Mouse (Mus musculus) MEL (cell line): ENCODE measurements around the gene Wasf2. TPM values are rescaled to one million over a fixed set of nuclear protein-coding genes. Genes with fewer than 3 reads are reported as not detected.

Experiments
- DNase-seq: peaks from one replicate; pipeline ENCODE4 v3.0.0; 2011; ENCODE audit warnings: low read depth, low spot score
- H3K27ac ChIP-seq: 2 replicates; pipeline ENCODE4 v1.5.1; 2012; ENCODE audit warnings: low read depth, mild to moderate bottlenecking, control low read depth, low read length, moderate library complexity; ENCODE audit not compliant: control insufficient read depth
- H3K27me3 ChIP-seq, 2 experiments: fragments of 150-350 bp in 1 of 2; sonication (generic) in 1 of 2; 2 replicates each; pipeline ENCODE4 v1.6.1; 2012; ENCODE audit warnings: low read length in 2 of 2, mild to moderate bottlenecking in 2 of 2, improper control_type of control experiment in 1 of 2, moderate library complexity in 1 of 2; ENCODE audit not compliant: insufficient read depth in 2 of 2, control insufficient read depth in 1 of 2
- H3K36me3 ChIP-seq, 2 experiments: 2 replicates each; pipeline ENCODE4 v1.6.1; 2012 to 2014; ENCODE audit warnings: low read length in 2 of 2, improper control_type of control experiment in 1 of 2, inconsistent platforms in 1 of 2, mild to moderate bottlenecking in 1 of 2; ENCODE audit not compliant: insufficient read depth in 2 of 2, control insufficient read depth in 1 of 2
- H3K4me1 ChIP-seq, 2 experiments: fragments of 150-350 bp in 1 of 2; sonication (generic) in 1 of 2; 2 replicates each; pipeline ENCODE4 v1.6.1; 2012; ENCODE audit warnings: low read length in 2 of 2, improper control_type of control experiment in 1 of 2, mild to moderate bottlenecking in 1 of 2; ENCODE audit not compliant: insufficient read depth in 2 of 2, control insufficient read depth in 1 of 2
- H3K4me3 ChIP-seq, 2 experiments: fragments of 150-350 bp in 1 of 2; sonication (generic) in 1 of 2; 2 replicates each; pipeline ENCODE4 v1.5.1; 2012; ENCODE audit warnings: low read depth in 2 of 2, low read length in 2 of 2, mild to moderate bottlenecking in 2 of 2, moderate library complexity in 2 of 2, control low read depth in 1 of 2, improper control_type of control experiment in 1 of 2; ENCODE audit not compliant: control insufficient read depth in 1 of 2, insufficient read depth in 1 of 2
- H3K79me2 ChIP-seq: 2 replicates; pipeline ENCODE4 v1.6.1; 2012; ENCODE audit warnings: mild to moderate bottlenecking, low read length, moderate library complexity; ENCODE audit not compliant: control insufficient read depth, poor library complexity, insufficient read depth
- H3K9ac ChIP-seq: 2 replicates; pipeline ENCODE4 v1.6.1; 2012; ENCODE audit warnings: low read depth, mild to moderate bottlenecking, control low read depth, low read length, moderate library complexity; ENCODE audit not compliant: control insufficient read depth, poor library complexity, severe bottlenecking
- H3K9me3 ChIP-seq: fragments of 150-350 bp; sonication (generic); replicated peaks from 2 replicates; pipeline ENCODE4 v1.6.1; 2012; ENCODE audit warnings: mild to moderate bottlenecking, low read length, improper control_type of control experiment, moderate library complexity; ENCODE audit not compliant: insufficient read depth
- BHLHE40 ChIP-seq: IDR thresholded peaks from 2 replicates; pipeline ENCODE4 v1.6.1; 2012; ENCODE audit warnings: low read depth, mild to moderate bottlenecking, inconsistent platforms, low read length, improper control_type of control experiment, borderline replicate concordance
- CHD1 ChIP-seq: IDR thresholded peaks from 2 replicates; pipeline ENCODE4 v1.6.1; 2012; ENCODE audit warnings: low read depth, mild to moderate bottlenecking, inconsistent platforms, low read length, improper control_type of control experiment
- CTCF ChIP-seq, 3 experiments: IDR thresholded peaks in 2 of 3; conservative IDR thresholded peaks in 1 of 3; 2 replicates each; pipeline ENCODE4 v1.5.1; 2011 to 2012; ENCODE audit warnings: low read length in 3 of 3, low read depth in 2 of 3, mild to moderate bottlenecking in 2 of 3, improper control_type of control experiment in 1 of 3, inconsistent platforms in 1 of 3, mixed read lengths in 1 of 3, moderate library complexity in 1 of 3; ENCODE audit not compliant: control insufficient read depth in 1 of 3, insufficient read depth in 1 of 3, poor library complexity in 1 of 3, severe bottlenecking in 1 of 3
- E2F4 ChIP-seq: IDR thresholded peaks from 2 replicates; pipeline ENCODE4 v1.6.1; 2011; ENCODE audit warnings: low read depth, low read length, improper control_type of control experiment, borderline replicate concordance
- ELF1 ChIP-seq: IDR thresholded peaks from 2 replicates; pipeline ENCODE4 v1.6.1; 2014; ENCODE audit warnings: low read depth, mild to moderate bottlenecking, inconsistent platforms, low read length, improper control_type of control experiment, moderate library complexity
- EP300 ChIP-seq, 2 experiments: IDR thresholded peaks; 2 replicates each; pipeline ENCODE4 v1.6.1; 2011; ENCODE audit warnings: improper control_type of control experiment in 2 of 2, low read length in 2 of 2, low read depth in 1 of 2, mild to moderate bottlenecking in 1 of 2
- ETS1 ChIP-seq: IDR thresholded peaks from 2 replicates; pipeline ENCODE4 v1.6.1; 2012; ENCODE audit warnings: low read depth, mild to moderate bottlenecking, inconsistent platforms, low read length, improper control_type of control experiment, moderate library complexity
- GABPA ChIP-seq: IDR thresholded peaks from 2 replicates; pipeline ENCODE4 v1.6.1; 2012; ENCODE audit warnings: low read depth, mild to moderate bottlenecking, inconsistent platforms, low read length, improper control_type of control experiment, moderate library complexity
- JUND ChIP-seq: IDR thresholded peaks from 2 replicates; pipeline ENCODE4 v1.6.1; 2011; ENCODE audit warnings: low read depth, mild to moderate bottlenecking, improper control_type of control experiment, low read length
- KAT2A ChIP-seq: conservative IDR thresholded peaks from 2 replicates; pipeline ENCODE4 v1.6.1; 2012; ENCODE audit warnings: low read depth, low read length, improper control_type of control experiment, inconsistent platforms
- MAFK ChIP-seq: IDR thresholded peaks from 2 replicates; pipeline ENCODE4 v1.6.1; 2011; ENCODE audit warnings: low read depth, mild to moderate bottlenecking, low read length, improper control_type of control experiment, borderline replicate concordance
- MAX ChIP-seq: IDR thresholded peaks from 2 replicates; pipeline ENCODE4 v1.6.1; 2011; ENCODE audit warnings: low read length, improper control_type of control experiment
- MAZ ChIP-seq: IDR thresholded peaks from 2 replicates; pipeline ENCODE4 v1.6.1; 2012; ENCODE audit warnings: low read depth, mild to moderate bottlenecking, inconsistent platforms, low read length, improper control_type of control experiment
- MEF2A ChIP-seq: IDR thresholded peaks from 2 replicates; pipeline ENCODE4 v1.6.1; 2014; ENCODE audit warnings: low read depth, mild to moderate bottlenecking, inconsistent platforms, low read length, improper control_type of control experiment; ENCODE audit not compliant: poor library complexity, insufficient replicate concordance, severe bottlenecking; ENCODE audit errors: extremely low read depth
- MXI1 ChIP-seq: IDR thresholded peaks from 2 replicates; pipeline ENCODE4 v1.6.1; 2011; ENCODE audit warnings: mild to moderate bottlenecking, low read depth, low read length, improper control_type of control experiment
- MYC ChIP-seq: IDR thresholded peaks from 2 replicates; pipeline ENCODE4 v1.6.1; 2011; ENCODE audit warnings: low read depth, mild to moderate bottlenecking, low read length, improper control_type of control experiment, moderate library complexity
- NELFE ChIP-seq: IDR thresholded peaks from 2 replicates; pipeline ENCODE4 v1.6.1; 2011; ENCODE audit warnings: low read depth, low read length, improper control_type of control experiment
- POLR2AphosphoS5 ChIP-seq: IDR thresholded peaks from 2 replicates; pipeline ENCODE4 v1.6.1; 2012; ENCODE audit warnings: low read depth, borderline replicate concordance, mild to moderate bottlenecking, inconsistent platforms, low read length, moderate library complexity, mixed read lengths
- RAD21 ChIP-seq: IDR thresholded peaks from 2 replicates; pipeline ENCODE4 v1.6.1; 2011; ENCODE audit warnings: mild to moderate bottlenecking, low read depth, low read length, improper control_type of control experiment
- RCOR1 ChIP-seq: IDR thresholded peaks from 2 replicates; pipeline ENCODE4 v1.6.1; 2012; ENCODE audit warnings: low read depth, mild to moderate bottlenecking, inconsistent platforms, low read length, improper control_type of control experiment
- SIN3A ChIP-seq: IDR thresholded peaks from 2 replicates; pipeline ENCODE4 v1.6.1; 2012; ENCODE audit warnings: low read length, improper control_type of control experiment, inconsistent platforms
- TAL1 ChIP-seq: IDR thresholded peaks from 2 replicates; pipeline ENCODE4 v1.6.1; 2012; ENCODE audit warnings: mild to moderate bottlenecking, inconsistent platforms, low read length, moderate library complexity, mixed read lengths
- TBP ChIP-seq: IDR thresholded peaks from 2 replicates; pipeline ENCODE4 v1.8.0; 2011; ENCODE audit warnings: low read depth, low read length, improper control_type of control experiment
- TCF12 ChIP-seq: IDR thresholded peaks from 2 replicates; pipeline ENCODE4 v1.6.1; 2014; ENCODE audit warnings: low read depth, mild to moderate bottlenecking, inconsistent platforms, low read length, improper control_type of control experiment, moderate library complexity
- USF1 ChIP-seq: IDR thresholded peaks from 2 replicates; pipeline ENCODE4 v1.6.1; 2014; ENCODE audit warnings: low read depth, mild to moderate bottlenecking, inconsistent platforms, low read length, improper control_type of control experiment, moderate library complexity
- USF2 ChIP-seq, 2 experiments: IDR thresholded peaks; 2 replicates each; pipeline ENCODE4 v1.6.1; 2011 to 2012; ENCODE audit warnings: improper control_type of control experiment in 2 of 2, low read length in 2 of 2, borderline replicate concordance in 1 of 2, inconsistent platforms in 1 of 2, low read depth in 1 of 2, mild to moderate bottlenecking in 1 of 2; ENCODE audit not compliant: insufficient read depth in 1 of 2
- ZC3H11A ChIP-seq: IDR thresholded peaks from 2 replicates; pipeline ENCODE4 v1.6.1; 2012; ENCODE audit warnings: low read depth, mild to moderate bottlenecking, inconsistent platforms, low read length, improper control_type of control experiment
- ZMIZ1 ChIP-seq: IDR thresholded peaks from 2 replicates; pipeline ENCODE4 v1.6.1; 2012; ENCODE audit warnings: low read depth, mild to moderate bottlenecking, inconsistent platforms, low read length, improper control_type of control experiment, moderate library complexity
- polyA plus RNA-seq, 2 experiments: library from polyadenylated mRNA; stranded (reverse) in 1 of 2; unstranded in 1 of 2; fragments of >175 nt in 1 of 2; fragments of >200 nt in 1 of 2; gene quantifications; 2 replicates each; pipeline versions ENCODE4 v1.2.1 to v1.2.4; 2012; ENCODE audit warnings: low replicate concordance in 2 of 2, low read depth in 1 of 2; ENCODE audit not compliant: insufficient read length in 2 of 2, insufficient read depth in 1 of 2, missing spikeins in 1 of 2
- total RNA-seq: library from RNA; depleted of rRNA; stranded (reverse); fragments of 300-350 nt; gene quantifications from 2 replicates; pipeline ENCODE4 v1.2.3, GENCODE M21; 2012

The Wasf2 gene
- total and polyA plus RNA-seq, 3 experiments = 16.4 to 53.7 TPM; not detected in 1

- H3K9me3 ChIP-seq = no peaks in the 10 kb centered on the region
- no peak overlapping the region for H3K27ac ChIP-seq
- H3K4me3 ChIP-seq = no peak overlapping the region
- TF ChIP-seq TCF12 (no peak), SIN3A (no peak), TAL1 (no peak), GABPA (no peak), BHLHE40 (no peak), ETS1 (no peak), MEF2A (no peak), MAZ (no peak), KAT2A (no peak), MYC (no peak), JUND (no peak), MAX (no peak), MXI1 (no peak), EP300 (IDR thresholded peaks at IDR 0.05; ENCODE audit: low read depth in 1 of 2, low read length in 2 of 2) (no peak), RAD21 (no peak)
- DNase-seq = no peak
- peaks cover 0 to 7% of the 10 kb centered on the region in 2 experiments; a peak in 3 of 4 replicates for H3K4me1 ChIP-seq
- H3K36me3 ChIP-seq = peaks cover 0 to 3% of the 10 kb centered on the region in 2 experiments; a peak in 1 of 4 replicates
- H3K9ac ChIP-seq = no peak overlapping the region
- peaks cover 0 to 3% of the 10 kb centered on the region in 2 experiments; a peak in 2 of 4 replicates for H3K27me3 ChIP-seq
- no peaks in the 10 kb centered on the region for H3K79me2 ChIP-seq
Measured at GRCm38 (mm10) chr4:133093056-133093455, 37.2 kb upstream of the Wasf2 start.

DNA sequence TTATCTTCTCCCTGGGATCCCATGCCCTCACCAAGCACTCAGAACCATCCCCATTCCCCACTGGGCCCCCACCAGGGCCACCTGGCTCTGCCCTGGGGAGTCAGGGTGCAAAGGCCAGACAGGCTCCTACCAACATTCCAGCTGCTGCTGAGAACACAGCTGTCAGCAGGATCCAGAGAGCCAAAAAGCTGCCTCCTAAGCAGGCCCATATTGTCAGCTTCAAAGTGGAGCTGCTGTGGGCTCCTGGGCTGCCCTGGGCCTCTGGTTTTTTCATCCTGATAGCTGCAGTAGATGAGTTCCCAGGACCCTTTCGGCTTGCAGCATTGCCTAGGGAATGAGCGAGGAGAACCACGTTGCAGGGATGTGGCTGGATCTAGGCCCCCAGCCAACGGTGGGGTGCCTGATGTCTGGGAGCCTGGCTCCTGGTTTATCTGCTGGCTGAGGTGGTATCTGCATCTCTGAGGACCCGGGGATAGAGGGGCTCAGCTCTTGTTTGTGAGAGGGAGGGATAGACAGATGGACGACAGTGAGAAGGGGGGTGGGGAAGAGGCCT lies 36.7 kb upstream of the Wasf2 start:
- DNase-seq = no peak
- no peak overlapping the region for H3K4me3 ChIP-seq
- no peaks in the 10 kb centered on the region for H3K9me3 ChIP-seq
- no peak for TF ChIP-seq TCF12
- TF ChIP-seq MEF2A = no peak
- TF ChIP-seq ZC3H11A = no peak
- TF ChIP-seq ELF1 = no peak
- TF ChIP-seq POLR2AphosphoS5 = no peak
- TF ChIP-seq USF1 = no peak
- TF ChIP-seq KAT2A = no peak
- TF ChIP-seq RAD21 = no peak
- no peak for TF ChIP-seq MAX
- no peak for TF ChIP-seq RCOR1
- TF ChIP-seq E2F4 = no peak
- TF ChIP-seq CTCF (IDR thresholded peaks at IDR 0.05 in 2 of 3, conservative IDR thresholded peaks at IDR 0.05 in 1 of 3; ENCODE audit: control insufficient read depth in 1 of 3, insufficient read depth in 1 of 3, low read depth in 2 of 3, low read length in 3 of 3, poor library complexity in 1 of 3, severe bottlenecking in 1 of 3) = no peak
- TF ChIP-seq TBP = no peak
- TF ChIP-seq NELFE = no peak
- TF ChIP-seq MYC = no peak
- TF ChIP-seq USF2 (IDR thresholded peaks at IDR 0.05; ENCODE audit: borderline replicate concordance in 1 of 2, insufficient read depth in 1 of 2, low read depth in 1 of 2, low read length in 2 of 2) = no peak
- no peak for TF ChIP-seq CHD1
- TF ChIP-seq MAFK = no peak
- TF ChIP-seq ZMIZ1 = no peak
- no peak for TF ChIP-seq TAL1
- peaks cover 0 to 3% of the 10 kb centered on the region in 2 experiments; a peak in 1 of 4 replicates for H3K36me3 ChIP-seq
- peaks cover 0 to 3% of the 10 kb centered on the region in 2 experiments; a peak in 2 of 4 replicates for H3K27me3 ChIP-seq
- H3K4me1 ChIP-seq = peaks cover 0 to 7% of the 10 kb centered on the region in 2 experiments; a peak in 3 of 4 replicates
- no peak overlapping the region for H3K9ac ChIP-seq
- no peak overlapping the region for H3K27ac ChIP-seq
- H3K79me2 ChIP-seq = no peaks in the 10 kb centered on the region
